Mouse (Mus musculus): ENCODE measurements around the gene Vmn2r102.

Vmn2r102 gene

GRCm38 (mm10) chr17:19660028-19660427 lies at the start of gene Vmn2r102:
Gene Vmn2r102 (plus strand): TSS chr17:19660328.
- WGBS: 53% methylated on average over 2 of the region's 2 CpGs

DNA sequence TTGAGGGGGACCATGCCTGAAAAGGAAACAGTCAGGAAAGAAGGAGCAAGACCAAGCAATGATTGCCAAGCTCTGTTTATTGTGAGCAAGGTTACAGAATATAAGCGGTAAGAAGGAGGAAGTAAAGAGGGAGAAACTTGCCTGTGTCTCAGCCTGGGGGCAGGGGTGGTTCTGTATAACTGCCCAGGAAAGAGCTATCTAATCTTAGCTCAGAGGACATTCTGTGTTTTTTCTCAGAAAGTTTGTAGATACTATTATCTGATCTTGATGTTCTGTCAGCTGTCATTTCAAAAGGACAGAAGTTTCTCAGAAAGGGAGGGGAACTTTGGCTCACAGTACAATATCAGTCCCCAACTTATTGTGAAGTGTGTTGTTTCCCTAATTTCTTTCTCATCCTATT lies 30.8 kb upstream of the Vmn2r102 start:
- WGBS: 97% methylated on average over 1 of the region's 1 CpGs

DNA sequence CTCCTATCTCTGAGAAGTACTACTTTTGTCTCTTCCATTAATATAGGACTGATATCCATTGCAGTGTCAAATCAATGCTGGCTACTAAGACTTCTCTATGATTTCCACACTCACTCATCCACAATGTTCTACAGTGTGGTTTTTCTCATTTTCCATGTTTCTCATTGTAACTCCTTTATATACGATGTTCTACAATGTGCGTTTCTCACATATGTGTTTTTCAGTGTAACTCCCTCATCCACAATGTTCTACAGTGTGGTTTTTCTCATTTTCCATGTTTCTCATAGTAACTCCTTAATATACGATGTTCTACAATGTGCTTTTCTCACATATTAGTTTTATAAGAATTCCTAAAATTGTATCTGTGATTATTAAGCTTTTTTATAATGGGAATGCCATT lies 1.7 kb upstream of the Vmn2r102 start:
- WGBS: 60% methylated on average over 3 of the region's 3 CpGs

All from cerebral cortex, adult 2 months (tissue).